Mouse (Mus musculus): ENCODE data around the gene Klf17. TPM values are rescaled to one million over a fixed set of nuclear protein-coding genes. Genes with fewer than 3 reads are reported as not detected.
"Not testable (repeated sequence)": the region's sequence is repeated elsewhere in the genome, so short reads cannot be mapped to it uniquely, and the experiment has no call there.

Klf17 gene
- not detected for total RNA-seq (2021)
- long read RNA-seq, experiment 1: 0 reads
- long read RNA-seq, experiment 2: 0 reads

- intact Hi-C loops (cut with DNase I): no loop called here
- no peak for DNase-seq (ENCODE audit: low spot score in 2 of 2)
Observed at GRCm38 (mm10) chr4:117765416-117765815, at the start of gene Klf17. Klf17 (minus strand) TSS chr4:117765648.

GRCm38 (mm10) chr4:117814333-117814732 is 48.9 kb upstream of the Klf17 start:
- no peak for DNase-seq (ENCODE audit: low spot score in 2 of 2)
- intact Hi-C loops (cut with DNase I): no loop called here

DNA sequence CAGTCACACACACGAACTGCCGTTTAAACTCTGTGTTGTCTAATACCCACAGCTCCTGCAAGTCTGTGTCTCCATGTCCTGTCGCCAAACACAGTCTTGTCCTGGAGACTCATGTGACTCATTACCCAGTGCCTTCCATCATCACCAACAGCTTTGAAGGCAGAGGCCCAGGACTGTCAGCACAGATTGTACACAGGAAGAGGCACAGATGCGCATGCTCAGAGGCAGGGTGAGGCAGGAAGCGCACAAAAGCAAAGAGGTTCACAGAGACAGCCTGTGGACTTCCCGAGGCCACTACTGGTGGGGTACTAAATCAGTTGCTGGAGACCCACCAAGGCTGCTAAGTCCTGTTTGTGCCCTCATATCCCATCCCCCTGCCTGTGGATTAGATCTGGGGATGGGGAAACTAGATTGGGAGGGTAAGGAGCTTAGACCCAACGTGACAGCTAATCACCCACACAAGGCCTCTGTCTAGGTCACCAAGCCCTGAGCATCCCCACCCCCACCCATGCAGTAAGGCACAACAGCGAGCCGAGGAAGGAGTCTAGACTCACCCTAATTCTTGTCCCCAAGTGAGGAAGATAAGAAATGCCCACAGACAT is 48.2 kb upstream of the Klf17 start:
- no peak for DNase-seq (ENCODE audit: low spot score in 2 of 2)
- intact Hi-C loops (cut with DNase I): no loop called here

DNA sequence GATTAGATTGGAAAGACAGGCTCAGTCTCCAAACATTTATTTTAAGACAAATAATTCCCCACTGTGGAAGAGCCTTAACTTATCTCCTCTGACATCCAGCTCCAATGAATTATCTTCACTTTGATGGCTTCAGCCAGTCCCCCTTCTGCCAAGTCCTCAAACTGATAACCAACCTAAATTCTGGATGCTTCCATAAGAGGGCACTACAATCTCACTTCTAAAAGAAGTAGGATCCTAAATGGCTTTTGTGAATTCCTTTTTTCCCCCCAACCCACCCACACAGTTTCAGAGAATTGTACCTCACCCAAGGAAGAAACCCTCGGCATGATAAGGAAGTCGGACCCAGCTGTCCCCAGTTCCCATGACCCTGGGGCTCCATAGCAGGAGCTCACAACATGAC is 45.5 kb upstream of the Klf17 start:
- intact Hi-C loops (cut with DNase I): no loop called here
- peak; percentile 14 to 45 for DNase-seq (ENCODE audit: low spot score in 2 of 2)

- intact Hi-C loops (cut with DNase I): no loop called here
- DNase-seq (ENCODE audit: low spot score in 2 of 2): no peak
Observed at GRCm38 (mm10) chr4:117806992-117807391, 41.5 kb upstream of the Klf17 start.

DNA sequence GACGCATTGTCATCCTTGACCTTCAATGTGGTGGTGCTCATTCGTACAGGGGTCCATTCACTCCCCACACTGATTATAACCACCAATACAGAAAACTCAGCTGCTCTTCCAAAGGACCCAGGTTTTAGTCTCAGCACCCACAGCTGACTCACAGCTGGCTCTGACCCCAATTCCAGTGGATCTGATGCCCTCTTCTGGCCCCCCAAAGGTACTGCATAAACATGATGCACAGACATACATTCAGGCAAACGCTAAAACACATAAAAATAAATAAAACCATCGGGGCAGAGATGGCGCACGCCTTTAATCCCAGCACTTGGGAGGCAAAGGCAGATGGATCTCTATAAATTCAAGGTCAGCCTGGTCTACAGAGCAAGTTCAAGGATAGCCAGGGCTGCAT is 34.5 kb upstream of the Klf17 start:
- no peak for DNase-seq (ENCODE audit: low spot score in 2 of 2)
- intact Hi-C loops (cut with DNase I): no loop called here

DNA sequence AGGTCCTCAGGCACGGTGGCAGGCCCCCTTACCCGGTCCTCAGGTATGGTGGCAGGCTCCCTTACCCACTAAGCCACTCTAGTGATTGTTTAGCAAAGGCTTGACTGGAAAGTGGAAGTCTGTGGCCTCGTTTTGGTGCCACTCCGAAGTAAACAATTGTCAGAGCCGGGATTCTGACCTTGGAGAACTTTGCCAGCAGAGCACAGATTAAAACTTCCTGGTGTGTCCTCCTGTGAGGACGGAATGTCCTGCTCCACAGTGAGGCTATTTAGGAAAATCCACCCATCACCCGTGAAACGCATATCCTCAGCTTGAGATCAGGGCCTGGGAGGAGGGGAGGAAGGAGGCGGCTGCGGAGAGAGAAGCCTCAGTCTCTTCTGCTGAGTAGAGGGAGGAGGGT is 22.9 kb upstream of the Klf17 start:
- intact Hi-C loops (cut with DNase I): no loop called here
- DNase-seq (ENCODE audit: low spot score in 2 of 2): no peak

DNA sequence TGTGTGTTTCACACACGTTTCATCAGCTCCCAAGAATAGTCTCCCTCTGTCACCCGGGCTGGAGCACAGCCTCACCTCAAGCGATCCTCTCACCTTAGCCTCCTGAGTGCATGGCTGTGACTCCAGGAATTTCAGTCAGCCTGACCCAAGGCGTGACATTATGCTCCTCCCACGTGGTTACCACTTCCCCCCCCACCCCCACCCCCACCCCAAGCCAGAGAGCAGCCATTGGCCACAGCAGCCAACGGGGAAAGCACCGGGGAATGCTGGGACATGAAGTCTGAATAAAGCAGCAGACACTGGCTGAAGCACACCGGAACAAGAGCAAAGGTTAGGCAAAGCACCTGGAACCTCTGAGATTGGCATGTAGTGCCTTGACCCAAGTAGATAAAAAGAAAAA is 21.5 kb upstream of the Klf17 start:
- intact Hi-C loops (cut with DNase I): no loop called here
- no peak for DNase-seq (ENCODE audit: low spot score in 2 of 2)

DNA sequence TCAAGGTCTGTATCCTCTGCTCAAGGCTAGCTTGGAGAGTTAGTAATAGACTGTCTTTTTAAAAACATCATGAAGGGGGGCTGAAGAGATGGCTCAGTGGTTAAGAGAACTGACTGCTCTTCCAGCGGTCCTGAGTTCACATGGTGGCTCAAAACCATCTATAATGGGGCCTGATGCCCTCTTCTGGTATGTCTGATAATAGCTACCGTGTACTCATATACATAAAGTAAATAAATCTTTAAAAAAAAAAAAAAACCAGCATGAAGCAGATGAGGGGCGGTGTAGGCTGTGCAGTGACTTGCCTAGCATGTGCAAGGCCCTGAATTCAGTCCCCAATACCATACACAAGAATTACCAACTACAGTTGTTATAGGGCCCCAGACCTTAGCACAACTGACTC is 17.5 kb upstream of the Klf17 start:
- no peak for DNase-seq (ENCODE audit: low spot score in 2 of 2)
- intact Hi-C loops (cut with DNase I): no loop called here

GRCm38 (mm10) chr4:117772960-117773359 is 7.5 kb upstream of the Klf17 start:
- intact Hi-C loops (cut with DNase I): loop anchor here (10.0 kb wide), 1 partner anchor 498 kb away; no protein-coding TSS in a partner anchor
- no peak for DNase-seq (ENCODE audit: low spot score in 2 of 2)

DNA sequence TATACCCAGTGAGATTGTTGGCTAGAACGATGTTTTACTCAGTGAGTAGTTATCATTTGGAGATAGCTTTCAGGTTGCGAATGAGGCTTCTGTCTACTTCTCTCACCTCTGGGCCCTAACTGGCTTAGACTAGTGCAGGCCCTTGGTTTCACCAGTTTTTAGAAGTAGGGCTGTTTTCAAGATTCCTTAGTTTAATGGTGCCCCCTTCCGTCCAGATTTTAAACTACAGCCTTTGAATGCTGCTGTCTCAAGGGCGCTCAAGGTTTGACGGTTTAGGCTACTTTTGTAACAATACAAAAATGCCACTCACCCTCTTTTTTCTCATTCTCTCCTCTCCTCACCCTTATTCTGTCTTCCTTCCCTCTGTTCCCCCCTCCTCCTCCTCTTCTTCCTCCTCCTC is 5.5 kb upstream of the Klf17 start:
- intact Hi-C loops (cut with DNase I): loop anchor here (1.0 to 10.0 kb wide), 2 partner anchors 66 to 496 kb away; no protein-coding TSS in a partner anchor
- peak; percentile 88 to 90 for DNase-seq (ENCODE audit: low spot score in 2 of 2)

DNA sequence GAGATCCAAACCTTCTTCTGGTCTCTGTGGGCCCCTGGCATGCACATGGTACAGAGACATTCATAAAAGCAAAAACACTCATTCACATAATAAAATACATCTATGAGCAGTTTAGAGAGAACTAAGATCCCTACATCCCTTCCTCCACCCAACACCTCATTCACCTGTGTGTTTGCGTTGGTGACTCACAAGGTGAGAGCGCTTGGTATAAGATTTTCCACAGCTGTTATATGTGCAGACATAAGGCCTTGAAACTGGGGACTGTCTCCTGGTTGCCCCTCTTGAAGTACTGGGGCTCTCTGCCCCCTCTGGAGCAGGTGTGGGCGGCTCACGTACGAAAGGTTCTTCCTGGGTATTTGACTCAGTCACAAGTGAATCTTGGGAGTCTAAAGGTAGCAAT is 5.3 kb downstream of the Klf17 start:
- DNase-seq (ENCODE audit: low spot score in 2 of 2): no peak
- intact Hi-C loops (cut with DNase I): no loop called here

DNA sequence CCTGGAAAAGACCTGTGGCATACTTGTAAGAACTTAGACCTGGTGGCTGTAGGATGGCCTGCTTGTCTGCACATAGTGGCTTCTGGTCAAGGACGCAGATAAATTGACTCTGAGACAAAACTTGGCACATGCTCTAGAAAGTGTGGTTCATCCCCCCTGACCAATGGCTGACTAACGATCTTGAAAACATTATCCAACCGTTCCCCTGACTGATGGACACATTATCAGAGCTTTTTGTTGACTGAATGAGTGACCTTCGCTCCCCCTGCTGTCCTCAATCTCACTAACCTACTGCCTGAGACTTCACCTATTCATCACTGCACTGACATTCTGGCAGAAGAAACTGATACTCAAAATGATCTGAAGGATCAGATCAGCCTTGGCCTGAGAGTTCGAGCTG is 13.0 kb downstream of the Klf17 start:
- intact Hi-C loops (cut with DNase I); DNase-seq (ENCODE audit: low spot score in 2 of 2): not testable (repeated sequence)

- intact Hi-C loops (cut with DNase I): no loop called here
- DNase-seq (ENCODE audit: low spot score in 2 of 2): peak in 1 of 2 experiments; percentile 3
Observed at GRCm38 (mm10) chr4:117737559-117737958, 27.9 kb downstream of the Klf17 start.

DNA sequence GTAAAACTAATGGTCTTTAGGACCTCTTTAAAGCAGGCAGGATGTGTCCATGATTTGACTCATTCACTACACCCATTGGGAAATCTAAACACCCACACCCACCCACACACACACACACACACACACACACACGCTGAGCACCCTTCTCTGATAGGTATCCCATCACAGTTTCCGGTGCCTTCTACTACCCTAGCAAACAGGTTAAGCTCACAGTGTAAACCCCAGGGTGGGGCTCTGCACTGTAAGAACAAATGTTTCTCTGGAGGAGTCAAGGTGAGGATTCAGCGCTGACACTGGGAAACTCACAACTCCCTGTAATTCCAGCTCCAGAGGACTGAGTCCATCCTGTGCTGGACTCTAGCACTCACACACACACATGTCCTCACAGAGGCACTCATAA is 33.5 kb downstream of the Klf17 start:
- DNase-seq (ENCODE audit: low spot score in 2 of 2): no peak
- intact Hi-C loops (cut with DNase I): no loop called here

DNA sequence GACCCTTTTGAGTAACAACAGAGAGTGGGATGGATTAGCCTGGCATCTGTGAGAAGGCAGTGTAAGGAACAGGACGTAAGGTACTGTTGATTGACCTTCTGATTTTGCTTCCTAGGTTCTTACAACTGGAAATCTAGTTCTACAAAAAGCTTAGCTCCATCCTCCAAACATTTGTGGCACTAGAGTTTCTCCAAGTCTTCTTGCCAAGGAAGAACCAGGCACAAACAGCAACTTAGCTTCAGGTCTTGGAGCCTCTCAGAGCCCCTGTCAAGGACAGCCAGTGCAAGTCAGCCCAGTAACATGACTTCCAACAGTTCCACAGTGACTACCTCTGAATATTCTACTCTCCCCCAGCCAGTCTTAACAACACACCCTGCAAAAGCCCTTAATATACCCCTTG is 41.3 kb downstream of the Klf17 start, which contains the start of gene Gm12845:
Gene Gm12845 (plus strand): TSS at position 301 of the 400 bp plus-strand sequence.
- no peak for DNase-seq (ENCODE audit: low spot score in 2 of 2)

DNA sequence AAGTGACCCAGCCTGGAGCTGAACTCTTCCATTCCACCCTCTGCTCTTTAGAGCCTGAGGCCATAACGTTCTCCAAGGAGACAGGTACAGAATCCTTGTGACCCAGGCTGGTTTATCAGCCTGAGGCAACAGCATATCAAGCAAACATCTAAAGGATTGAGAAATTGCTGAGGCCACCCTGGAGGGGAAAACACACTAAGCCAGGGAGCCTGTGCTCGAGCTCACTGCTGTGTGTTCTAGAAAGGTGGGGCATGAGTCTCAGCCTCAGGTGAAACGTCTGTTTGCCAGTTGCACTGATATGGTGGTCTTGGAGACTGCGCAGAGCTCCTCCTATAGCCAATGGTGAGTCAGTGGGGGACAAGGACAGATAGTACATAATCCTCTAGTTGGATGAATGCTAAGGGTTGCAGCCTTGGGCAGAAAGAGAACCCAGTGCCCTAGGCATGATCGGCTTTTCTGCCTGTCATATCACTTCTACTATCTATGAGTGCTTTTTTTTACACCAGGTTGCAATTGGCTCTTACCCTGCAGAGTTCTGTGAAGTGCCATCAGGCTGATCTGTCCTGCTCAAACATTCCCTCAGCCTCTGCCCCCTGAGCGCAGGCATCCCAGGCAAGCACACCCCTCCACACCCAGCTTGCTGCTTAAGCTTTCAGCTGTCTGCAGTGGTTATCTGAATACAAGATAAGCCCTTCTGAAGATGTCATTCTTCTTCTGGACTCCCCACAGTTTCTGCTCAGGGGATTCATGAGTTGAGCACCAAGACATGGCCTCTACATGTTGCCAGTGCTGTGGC is 51.9 kb downstream of the Klf17 start:
- intact Hi-C loops (cut with DNase I): no loop called here

More for the DNA sequence above, 41.3 kb downstream of the Klf17 start, which contains the start of gene Gm12845:
- intact Hi-C loops (cut with DNase I): no loop called here

GRCm38 (mm10) chr4:117712314-117712713 is 53.1 kb downstream of the Klf17 start:
- intact Hi-C loops (cut with DNase I): no loop called here
- DNase-seq (ENCODE audit: low spot score in 2 of 2): no peak

More for the DNA sequence above, 51.9 kb downstream of the Klf17 start:
- no peak for DNase-seq (ENCODE audit: low spot score in 2 of 2)

DNA sequence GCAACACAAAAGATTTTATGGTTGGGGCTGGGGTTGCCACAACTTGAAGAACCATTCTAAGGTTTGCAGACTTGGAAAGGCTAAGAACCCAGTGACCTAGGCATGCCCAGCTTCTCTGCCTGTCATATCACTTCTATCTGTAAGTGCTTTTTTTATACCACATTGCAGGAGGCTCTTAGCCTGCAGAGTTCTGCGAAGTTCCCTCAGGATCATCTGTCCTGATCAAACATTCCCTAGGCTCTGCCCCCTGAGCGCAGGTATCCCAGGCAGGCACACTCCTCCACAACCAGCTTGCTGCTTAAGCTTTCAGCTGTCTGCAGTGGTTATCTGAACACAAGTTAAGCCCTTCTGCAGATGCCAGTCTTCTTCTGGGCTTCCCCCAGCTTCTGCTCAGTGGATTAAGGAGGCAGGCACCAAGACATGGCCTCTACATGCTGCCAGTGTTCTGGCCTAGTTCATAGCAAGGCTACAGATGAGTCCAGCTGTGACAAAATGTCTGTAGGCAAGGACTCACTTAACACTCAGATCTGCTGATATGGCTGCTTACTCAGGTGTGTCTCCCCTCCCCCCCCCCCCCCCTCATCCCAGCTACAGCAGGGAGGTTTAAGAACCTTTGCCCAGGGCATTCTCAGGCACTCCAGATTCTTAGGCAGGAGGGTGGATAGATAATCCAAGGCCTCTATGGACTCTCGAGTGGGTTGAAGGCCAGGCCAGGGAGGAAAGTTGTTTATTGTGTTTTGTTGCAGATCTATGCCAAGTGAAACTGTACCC is 56.5 kb downstream of the Klf17 start:
- DNase-seq (ENCODE audit: low spot score in 2 of 2): no peak

More for the DNA sequence above, 56.5 kb downstream of the Klf17 start:
- intact Hi-C loops (cut with DNase I): no loop called here
